Mouse (Mus musculus): ENCODE measurements around the gene Ltk.

DNA sequence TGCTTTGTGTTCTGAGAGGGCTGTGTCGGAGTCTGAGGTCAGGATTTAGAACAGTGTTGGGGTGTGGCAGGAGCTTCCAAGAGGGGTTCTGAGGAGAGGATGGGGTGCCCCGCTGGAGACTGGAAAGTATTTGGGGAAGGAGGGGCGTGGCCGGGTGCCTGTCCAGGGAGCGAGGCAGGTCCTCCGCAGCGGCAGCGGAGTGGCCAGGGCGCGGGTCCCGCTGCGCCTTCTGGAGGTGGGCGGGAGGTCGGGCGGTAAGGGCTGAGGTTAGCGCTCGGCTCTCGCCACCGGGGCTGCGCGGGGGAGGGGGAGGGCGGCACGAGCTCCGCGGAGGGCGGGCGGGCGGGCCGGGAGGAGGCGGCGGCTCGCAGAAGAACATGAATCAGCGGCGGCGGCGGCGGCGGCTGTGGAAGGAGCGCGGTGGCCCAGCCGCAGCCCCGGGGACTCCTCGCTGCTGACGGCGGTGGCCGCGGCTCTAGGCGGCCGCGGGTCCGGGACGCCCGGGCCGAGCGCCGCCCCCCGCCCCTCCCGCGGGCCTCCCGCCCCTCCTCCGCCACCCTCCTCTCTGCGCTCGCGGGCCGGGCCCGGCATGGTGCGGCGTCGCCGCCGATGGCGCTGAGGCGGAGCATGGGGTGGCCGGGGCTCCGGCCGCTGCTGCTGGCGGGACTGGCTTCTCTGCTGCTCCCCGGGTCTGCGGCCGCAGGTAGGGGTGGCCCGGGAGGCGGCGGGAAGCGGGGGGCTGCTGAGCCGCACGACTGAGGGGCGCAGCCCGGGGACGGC lies 39.1 kb upstream of the Ltk start:
- TF ChIP-seq POLR2A (IDR thresholded peaks at IDR 0.05; ENCODE audit: borderline replicate concordance, low read depth, low read length) (no peak), CTCF (IDR thresholded peaks at IDR 0.05; ENCODE audit: low read depth, low read length) (no peak; the same call in 1 of the 2 replicates)
